Comparison of ENCODE assay signal across 8 mouse cellular contexts in the genomic region with DNA sequence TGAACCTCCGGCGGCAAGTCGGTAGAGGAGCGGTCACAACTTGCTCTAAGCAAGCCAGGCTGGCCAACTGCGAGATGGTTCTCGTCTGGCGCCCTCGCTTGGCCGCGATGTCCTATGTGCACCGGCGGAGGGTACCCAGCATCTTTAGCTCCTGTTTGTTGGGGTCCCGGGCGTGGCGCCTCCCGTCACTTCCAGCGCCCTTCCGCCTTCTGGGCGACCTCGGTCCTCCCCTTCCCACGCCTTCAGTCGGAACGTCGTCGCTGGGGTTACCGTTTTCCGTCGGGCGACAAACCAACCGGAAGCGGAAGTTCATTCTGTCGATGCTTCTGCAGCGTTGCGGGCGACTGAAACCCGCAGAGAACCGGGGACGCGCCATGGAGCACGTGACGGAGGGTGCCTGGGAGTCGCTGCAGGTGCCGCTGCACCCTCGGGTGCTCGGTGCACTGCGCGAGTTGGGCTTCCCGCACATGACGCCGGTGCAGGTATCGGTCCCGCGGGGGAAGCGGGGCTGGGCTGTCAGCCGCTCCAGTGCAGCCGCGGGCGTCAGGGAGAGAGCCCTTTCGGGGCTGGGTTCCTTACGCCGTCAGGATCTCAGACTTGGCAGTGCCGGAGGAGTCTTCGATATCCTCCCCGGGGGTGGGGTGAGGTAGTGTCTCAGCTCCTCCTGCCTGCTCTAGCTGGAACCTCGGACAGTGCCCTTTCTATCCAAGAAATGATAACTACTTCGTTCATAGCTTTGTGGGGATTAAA. TPM values are rescaled to one million over a fixed set of nuclear protein-coding genes. Genes with fewer than 3 reads are reported as not detected.
DNase-seq lines count a peak whose midpoint lies in the region; ATAC-seq and TF ChIP-seq lines count a peak whose summit lies in the region.

TSS of gene Ddx55 (plus strand) at position 307 of the 750 bp plus-strand sequence.

- under 1% methylated on average over 66 of the region's 66 CpGs for WGBS in hindbrain, postnatal 0 days

- H3K4me1 ChIP-seq in hindbrain, postnatal 0 days (ENCODE audit: insufficient read depth, low read length) = peaks cover 5% of the 10 kb centered on the region; the same call in 1 of the 2 replicates

- peak within 1 kb of the TSS; percentile 94 for H3K27ac ChIP-seq in gastrocnemius, adult 2 months
- peak within 1 kb of the TSS; percentile 80 for H3K27ac ChIP-seq in hindbrain, postnatal 0 days

- no peaks in the 10 kb centered on the region for H3K27me3 ChIP-seq in hindbrain, postnatal 0 days (ENCODE audit: insufficient read depth, low read length)

- DNase-seq in ZHBTc4 (ENCODE audit: low read depth, low spot score) = peak; percentile 97
- peak; percentile 83 to 92 for DNase-seq in cerebellum, postnatal 4 days (ENCODE audit: low spot score in 2 of 2)
- peak; percentile 93 for DNase-seq in gastrocnemius, adult 2 months
- DNase-seq in hindbrain, postnatal 0 days (ENCODE audit: low spot score) = peak; percentile 95
- peak; percentile 68 to 89 for DNase-seq in left cerebral cortex, adult 9 months (ENCODE audit: low spot score in 2 of 2)
- peak; percentile 87 for DNase-seq in right cerebral cortex, postnatal 14 days
- DNase-seq in urinary bladder, postnatal 36 days (ENCODE audit: low spot score in 2 of 2) = peak; percentile 87 to 91

- peak within 1 kb of the TSS; percentile 96 for H3K4me3 ChIP-seq in gastrocnemius, adult 2 months
- H3K4me3 ChIP-seq in hindbrain, postnatal 0 days (ENCODE audit: low read length) = peak within 1 kb of the TSS; percentile 60

- intact Hi-C loops in gastrocnemius, adult 2 months (cut with DNase I) = no loop called here

- peak; percentile 93 for ATAC-seq in hindbrain, postnatal 0 days
- ATAC-seq in megakaryocyte progenitor cell, adult 5-6 weeks (replicated peaks; ENCODE audit: poor library complexity) = peak; percentile 97

- H3K4me2 ChIP-seq in hindbrain, postnatal 0 days (ENCODE audit: low read depth, low read length) = peak within 1 kb of the TSS; percentile 74

- peak within 1 kb of the TSS; percentile 64 for H3K9ac ChIP-seq in hindbrain, postnatal 0 days (replicated peaks; ENCODE audit: low read length)

- H3K36me3 ChIP-seq in hindbrain, postnatal 0 days (ENCODE audit: insufficient read depth, low read length) = peaks cover 41% of the 10 kb centered on the region

- no peak; the same call in 1 of the 2 replicates for TF ChIP-seq CTCF in gastrocnemius, adult 2 months (IDR thresholded peaks at IDR 0.05)
- peak; percentile 57 for TF ChIP-seq CTCF in hindbrain, postnatal 0 days (IDR thresholded peaks at IDR 0.05; ENCODE audit: low read depth)

- H3K9me3 ChIP-seq in hindbrain, postnatal 0 days (ENCODE audit: low read length) = no peaks in the 10 kb centered on the region

RNA-seq across cellular contexts. Expression of gene Ddx55, which starts in this region (rescaled TPM):
- total RNA-seq in gastrocnemius, adult 2 months (2021) = 1 to 10 TPM; 4.5 to 4.8 TPM
- 14.7 and 15.5 TPM in 2 replicates for total RNA-seq in hindbrain, postnatal 0 days (2014; rRNA removed)
- polyA plus RNA-seq in hindbrain, postnatal 0 days (2015; fragmentation: Nextera tagmentation; extraction: Ambion mirVana) = 22.1 and 22.9 TPM in 2 replicates
- total RNA-seq in megakaryocyte progenitor cell, adult 5-6 weeks (2015) = 13.7 and 15.3 TPM in 2 replicates
- 15.2 and 15.7 TPM in 2 replicates for total RNA-seq in megakaryocyte progenitor cell, adult 5-6 weeks (2017)

Comparison
In these comparisons a context has a peak if more than half of its experiments do, and no peak if none do; other contexts are left out.
1. Peak in every context shown above with its lines: DNase-seq, ATAC-seq, H3K4me3 ChIP-seq and H3K27ac ChIP-seq.